Mouse (Mus musculus): ENCODE measurements at regions not wholly inside any gene's neighbourhood (a gene's known extent, or its start where the extent isn't known, plus 50 kb on each side); places are given as distances from the start of the nearest gene placed in this dataset. TPM values are rescaled to one million over a fixed set of nuclear protein-coding genes. Genes with fewer than 3 reads are reported as not detected.

DNA sequence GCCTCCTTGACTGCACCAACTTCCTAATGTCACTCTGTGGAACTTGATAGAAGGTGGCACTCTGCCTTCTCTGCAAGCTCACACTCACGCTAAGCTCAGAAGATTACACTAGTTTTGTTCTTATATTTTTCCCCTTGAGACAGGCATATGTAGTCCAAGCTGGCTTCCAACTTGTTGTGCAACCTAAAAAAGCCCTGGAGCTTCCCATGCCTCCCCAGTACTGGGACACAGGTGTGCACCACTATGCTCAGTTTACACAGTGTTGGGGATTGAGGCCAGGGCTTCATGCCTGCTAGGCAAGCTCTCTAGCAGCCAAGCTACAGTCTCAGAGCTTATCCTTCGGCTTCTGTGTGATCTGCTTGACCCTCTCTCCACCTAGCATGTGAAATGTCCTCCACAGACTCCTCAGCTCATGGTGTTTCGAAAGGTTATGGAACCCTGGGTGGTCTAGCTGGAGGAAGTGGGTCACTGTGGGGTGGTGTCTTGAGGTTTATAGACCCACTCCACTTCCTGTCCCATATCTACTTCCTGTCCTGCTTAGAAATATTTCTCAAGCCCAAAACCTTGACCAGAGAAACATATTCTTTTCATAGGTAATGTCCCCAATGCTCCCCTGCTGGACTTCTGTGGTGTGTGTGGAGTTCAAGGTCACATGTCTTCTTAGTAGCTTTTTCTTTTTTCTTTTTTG lies 54.6 kb upstream of the Runx1 start:
- Histone ChIP-seq H3K27me3 (ENCODE audit: control insufficient read depth, insufficient read depth, low read length) (no peaks in the 10 kb centered on the region), H3K9ac (ENCODE audit: low read length) (no peak overlapping the region), H3K27ac (replicated peaks; ENCODE audit: low read depth, low read length) (no peak overlapping the region), H3K4me1 (ENCODE audit: control insufficient read depth, insufficient read depth, low read length) (peaks cover 7% of the 10 kb centered on the region), H3K4me3 (ENCODE audit: low read depth, low read length) (no peak overlapping the region), H3K4me2 (ENCODE audit: low read depth, severe bottlenecking) (no peak overlapping the region), H3K9me3 (ENCODE audit: control insufficient read depth, low read length) (no peaks in the 10 kb centered on the region), H3K36me3 (ENCODE audit: control insufficient read depth, insufficient read depth, low read length) (no peaks in the 10 kb centered on the region)
- no peak for ATAC-seq (ENCODE audit: insufficient number of reproducible peaks, low FRiP score, low TSS enrichment, low read depth)
- no peak for DNase-seq (ENCODE audit: low spot score)
- WGBS: 87% methylated on average over 3 of the region's 3 CpGs

GRCm38 (mm10) chr16:92878081-92878480 lies 52.1 kb upstream of the Runx1 start:
- H3K36me3 ChIP-seq (ENCODE audit: control insufficient read depth, insufficient read depth, low read length): no peaks in the 10 kb centered on the region
- H3K27me3 ChIP-seq (ENCODE audit: control insufficient read depth, insufficient read depth, low read length): no peaks in the 10 kb centered on the region
- H3K9me3 ChIP-seq (ENCODE audit: control insufficient read depth, low read length): no peaks in the 10 kb centered on the region
- no peak overlapping the region for H3K27ac ChIP-seq (replicated peaks; ENCODE audit: low read depth, low read length)
- no peak overlapping the region for H3K4me3 ChIP-seq (ENCODE audit: low read depth, low read length)
- no peaks in the 10 kb centered on the region for H3K4me1 ChIP-seq (ENCODE audit: control insufficient read depth, insufficient read depth, low read length)
- H3K9ac ChIP-seq (ENCODE audit: low read length): no peak overlapping the region
- ATAC-seq (ENCODE audit: insufficient number of reproducible peaks, low FRiP score, low TSS enrichment, low read depth) (no peak), DNase-seq (ENCODE audit: low spot score) (no peak)
- no peak overlapping the region for H3K4me2 ChIP-seq (ENCODE audit: low read depth, severe bottlenecking)
- 72% methylated on average over 10 of the region's 10 CpGs for WGBS

MicroRNAs in the stretch of these regions (microRNA counts, 519-probe panel; counts per million panel counts)
- not detected for microRNA mmu-miR-802

Small RNA genes lying in the stretch of these regions (microRNA-seq; reads per million reads assigned to microRNA genes)
- gene Gm28003: not detected
- gene Mir802: not detected

All from limb, embryonic 11.5 days (tissue).